Mouse (Mus musculus) hindbrain, embryonic 16.5 days (tissue): ENCODE data around the gene Homer2. TPM values are rescaled to one million over a fixed set of nuclear protein-coding genes. Genes with fewer than 3 reads are reported as not detected.

Experiments used
- ATAC-seq: fragments of 200-750 bp; cut with Nextera tagmentation; 2 replicates; pipeline ENCODE4 v1.8.0; 2017; ENCODE audit warnings: moderate TSS enrichment, moderate library complexity
- H3K27ac ChIP-seq: fragments of 300-500 bp; sonication (generic); 2 replicates; pipeline ENCODE4 v1.5.1; 2014; ENCODE audit warnings: low read depth, mild to moderate bottlenecking, control low read depth, low read length, moderate library complexity
- H3K27me3 ChIP-seq: fragments of 300-500 bp; sonication (generic); replicated peaks from 2 replicates; pipeline ENCODE4 v1.6.1; 2014; ENCODE audit warnings: low read length; ENCODE audit not compliant: control insufficient read depth, insufficient read depth
- H3K36me3 ChIP-seq: fragments of 300-500 bp; sonication (generic); 2 replicates; pipeline ENCODE4 v1.6.1; 2014; ENCODE audit warnings: mild to moderate bottlenecking, low read length, moderate library complexity, mixed read lengths; ENCODE audit not compliant: control insufficient read depth, insufficient read depth
- H3K4me1 ChIP-seq: fragments of 300-500 bp; sonication (generic); 2 replicates; pipeline ENCODE4 v1.6.1; 2014; ENCODE audit warnings: low read depth, low read length; ENCODE audit not compliant: control insufficient read depth, insufficient read depth
- H3K4me2 ChIP-seq: fragments of 300-500 bp; sonication (generic); 2 replicates; pipeline ENCODE4 v1.6.1; 2014; ENCODE audit warnings: mild to moderate bottlenecking, low read length, control low read depth, moderate library complexity
- H3K4me3 ChIP-seq: fragments of 300-500 bp; sonication (generic); 2 replicates; pipeline ENCODE4 v1.5.1; 2014; ENCODE audit warnings: mild to moderate bottlenecking, low read length, control low read depth, moderate library complexity
- H3K9ac ChIP-seq: fragments of 300-500 bp; sonication (generic); 2 replicates; pipeline ENCODE4 v1.6.1; 2014; ENCODE audit warnings: low read depth, mild to moderate bottlenecking, control low read depth, low read length, moderate library complexity
- H3K9me3 ChIP-seq: fragments of 300-500 bp; sonication (generic); 2 replicates; pipeline ENCODE4 v1.6.1; 2014; ENCODE audit warnings: mild to moderate bottlenecking, low read length, moderate library complexity; ENCODE audit not compliant: control insufficient read depth
- WGBS: fragments of 180-500 bp; shearing (Covaris S2); extraction: QIAGEN DNeasy Blood & Tissue Kit; methylation state at CpG from one replicate; pipeline ENCODE4 v1.1.7; 2014; 5-methylcytosine and 5-hydroxymethylcytosine counted together
- polyA plus RNA-seq: library from polyadenylated mRNA; unstranded; fragments of >200 nt; fragmentation: Nextera tagmentation; extraction: Ambion mirVana; gene quantifications from 2 replicates; pipeline ENCODE4 v1.2.1, GENCODE M21; 2015

Homer2 gene
- polyA plus RNA-seq, 1 experiment from 2014 or later = 26.3 TPM

- 89% methylated on average over 9 of the region's 9 CpGs for WGBS
- H3K4me2 ChIP-seq = no peak overlapping the region
- no peak overlapping the region for H3K9ac ChIP-seq
- no peak for ATAC-seq
- no peak overlapping the region for H3K27ac ChIP-seq
- H3K4me3 ChIP-seq = no peak overlapping the region
- no peaks in the 10 kb centered on the region for H3K4me1 ChIP-seq
- no peaks in the 10 kb centered on the region for H3K9me3 ChIP-seq
- no peaks in the 10 kb centered on the region for H3K27me3 ChIP-seq
- no peaks in the 10 kb centered on the region for H3K36me3 ChIP-seq
These were observed 22.5 kb upstream of the Homer2 start for GRCm38 (mm10) chr7:81729787-81730186.

- ATAC-seq = no peak
- H3K9ac ChIP-seq = no peak overlapping the region
- H3K9me3 ChIP-seq = no peaks in the 10 kb centered on the region
- H3K36me3 ChIP-seq = no peaks in the 10 kb centered on the region
- H3K4me1 ChIP-seq = no peaks in the 10 kb centered on the region
- H3K4me3 ChIP-seq = no peak overlapping the region
- no peak overlapping the region for H3K4me2 ChIP-seq
- H3K27me3 ChIP-seq = no peaks in the 10 kb centered on the region
- H3K27ac ChIP-seq = no peak overlapping the region
- WGBS = 88% methylated on average over 9 of the region's 9 CpGs
These were observed 20.4 kb upstream of the Homer2 start for GRCm38 (mm10) chr7:81727716-81728115.

- 74% methylated on average over 2 of the region's 2 CpGs for WGBS
- H3K9me3 ChIP-seq = no peaks in the 10 kb centered on the region
These were observed 19.3 kb upstream of the Homer2 start for GRCm38 (mm10) chr7:81726728-81727005.

GRCm38 (mm10) chr7:81725986-81726727 is 18.8 kb upstream of the Homer2 start:
- no peak overlapping the region for H3K27ac ChIP-seq
- H3K27me3 ChIP-seq = no peaks in the 10 kb centered on the region
- no peaks in the 10 kb centered on the region for H3K9me3 ChIP-seq
- no peaks in the 10 kb centered on the region for H3K36me3 ChIP-seq
- no peak overlapping the region for H3K4me3 ChIP-seq
- no peak overlapping the region for H3K4me2 ChIP-seq
- H3K4me1 ChIP-seq = no peaks in the 10 kb centered on the region
- no peak overlapping the region for H3K9ac ChIP-seq
- ATAC-seq = no peak
- WGBS = 72% methylated on average over 18 of the region's 18 CpGs

More at GRCm38 (mm10) chr7:81726728-81727005, 19.3 kb upstream of the Homer2 start:
- H3K4me1 ChIP-seq = no peaks in the 10 kb centered on the region
- no peak overlapping the region for H3K4me3 ChIP-seq
- H3K36me3 ChIP-seq = no peaks in the 10 kb centered on the region
- no peak overlapping the region for H3K27ac ChIP-seq
- no peak overlapping the region for H3K4me2 ChIP-seq
- H3K27me3 ChIP-seq = no peaks in the 10 kb centered on the region
- no peak for ATAC-seq
- H3K9ac ChIP-seq = no peak overlapping the region

GRCm38 (mm10) chr7:81723851-81724250 is 16.5 kb upstream of the Homer2 start:
- Histone ChIP-seq H3K4me2 (no peak overlapping the region), H3K36me3 (no peaks in the 10 kb centered on the region), H3K9me3 (no peaks in the 10 kb centered on the region), H3K4me1 (no peaks in the 10 kb centered on the region), H3K27ac (no peak overlapping the region), H3K27me3 (no peaks in the 10 kb centered on the region), H3K4me3 (no peak overlapping the region), H3K9ac (no peak overlapping the region)
- 92% methylated on average over 10 of the region's 10 CpGs for WGBS
- ATAC-seq = no peak

- no peak overlapping the region for H3K27ac ChIP-seq
- H3K4me2 ChIP-seq = no peak overlapping the region
- no peaks in the 10 kb centered on the region for H3K27me3 ChIP-seq
- no peak for ATAC-seq
- no peaks in the 10 kb centered on the region for H3K9me3 ChIP-seq
- WGBS = 58% methylated on average over 5 of the region's 5 CpGs
- H3K4me3 ChIP-seq = no peak overlapping the region
- H3K9ac ChIP-seq = no peak overlapping the region
- H3K4me1 ChIP-seq = no peaks in the 10 kb centered on the region
- no peaks in the 10 kb centered on the region for H3K36me3 ChIP-seq
These were observed 13.9 kb upstream of the Homer2 start for GRCm38 (mm10) chr7:81721271-81721670.

GRCm38 (mm10) chr7:81719216-81719661 is 11.9 kb upstream of the Homer2 start:
- Histone ChIP-seq H3K4me3 (no peak overlapping the region), H3K9ac (no peak overlapping the region), H3K9me3 (no peaks in the 10 kb centered on the region), H3K27me3 (no peaks in the 10 kb centered on the region), H3K27ac (no peak overlapping the region), H3K4me1 (no peaks in the 10 kb centered on the region), H3K4me2 (no peak overlapping the region), H3K36me3 (no peaks in the 10 kb centered on the region)
- no peak for ATAC-seq
- WGBS = 77% methylated on average over 1 of the region's 1 CpGs

GRCm38 (mm10) chr7:81718657-81719056 is 11.3 kb upstream of the Homer2 start:
- H3K9ac ChIP-seq = no peak overlapping the region
- H3K27me3 ChIP-seq = no peaks in the 10 kb centered on the region
- WGBS = 83% methylated on average over 1 of the region's 1 CpGs
- no peak overlapping the region for H3K4me2 ChIP-seq
- H3K4me3 ChIP-seq = no peak overlapping the region
- H3K36me3 ChIP-seq = no peaks in the 10 kb centered on the region
- no peak for ATAC-seq
- no peak overlapping the region for H3K27ac ChIP-seq
- H3K4me1 ChIP-seq = no peaks in the 10 kb centered on the region
- H3K9me3 ChIP-seq = no peaks in the 10 kb centered on the region

- Histone ChIP-seq H3K36me3 (no peaks in the 10 kb centered on the region), H3K4me3 (no peak overlapping the region)
- WGBS = 91% methylated on average over 4 of the region's 4 CpGs
These were observed 2.8 kb upstream of the Homer2 start for GRCm38 (mm10) chr7:81710166-81710565.

More at GRCm38 (mm10) chr7:81710166-81710565, 2.8 kb upstream of the Homer2 start:
- H3K4me2 ChIP-seq = no peak overlapping the region
- H3K27ac ChIP-seq = no peak overlapping the region
- no peaks in the 10 kb centered on the region; the same call in 1 of the 2 replicates for H3K9me3 ChIP-seq
- ATAC-seq = no peak
- peaks cover 9% of the 10 kb centered on the region for H3K4me1 ChIP-seq
- H3K27me3 ChIP-seq = no peaks in the 10 kb centered on the region
- H3K9ac ChIP-seq = no peak overlapping the region
